Comparison of ENCODE assay signal across 8 mouse cellular contexts in the genomic region with DNA sequence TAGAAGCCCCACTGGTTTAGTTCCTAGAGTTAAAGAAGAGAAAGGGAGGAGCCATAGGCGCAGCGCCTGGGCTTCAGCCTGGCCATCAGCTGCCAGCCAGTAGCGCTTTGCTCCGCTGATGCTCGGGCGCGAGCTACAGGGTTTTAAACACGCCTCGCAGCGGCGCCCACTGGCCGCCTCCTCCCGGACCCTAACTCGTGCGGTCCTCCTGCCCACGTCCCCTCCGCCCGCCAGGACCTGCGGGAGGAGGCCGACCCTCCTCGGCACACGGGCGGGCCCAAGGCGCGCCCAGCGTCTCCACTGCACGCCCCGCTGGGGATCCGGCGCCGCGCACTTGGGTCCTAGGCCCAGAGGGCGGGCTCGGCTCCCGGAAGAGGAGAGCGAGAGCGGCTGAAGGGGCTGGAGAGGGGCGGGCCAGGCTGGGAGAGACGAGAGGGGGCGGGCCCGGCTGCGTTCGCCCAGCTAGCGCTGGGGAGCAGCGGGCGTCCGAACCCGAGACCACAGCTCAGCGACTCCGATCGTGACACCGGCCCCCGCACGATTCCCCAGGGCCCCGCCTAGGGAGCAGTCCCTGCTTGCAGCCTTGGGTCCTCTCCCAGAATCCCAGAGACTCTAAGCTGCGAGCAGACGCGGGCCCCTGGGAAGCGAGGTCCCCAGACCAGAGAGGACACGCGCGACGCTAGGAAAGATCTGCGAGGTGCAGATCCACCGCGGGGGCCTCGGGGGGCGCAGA. TPM values are rescaled to one million over a fixed set of nuclear protein-coding genes. Genes with fewer than 3 reads are reported as not detected.
DNase-seq lines count a peak whose midpoint lies in the region; ATAC-seq and TF ChIP-seq lines count a peak whose summit lies in the region.

A gene (plus strand): TSS at position 422 of the 733 bp plus-strand sequence.

- TF ChIP-seq EP300 in lung, postnatal 0 days (IDR thresholded peaks at IDR 0.05), result no peak

- under 1% methylated on average over 61 of the region's 68 CpGs for WGBS in forebrain, embryonic 14.5 days
- under 1% methylated on average over 54 of the region's 68 CpGs for WGBS in lung, postnatal 0 days

- TF ChIP-seq CTCF in layer of hippocampus, adult 2 months (conservative IDR thresholded peaks at IDR 0.05), result no peak
- TF ChIP-seq CTCF in lung, postnatal 0 days (IDR thresholded peaks at IDR 0.05), result no peak; the same call in 1 of the 2 replicates

- peak within 1 kb of the TSS; percentile 93 for H3K4me2 ChIP-seq in forebrain, embryonic 14.5 days (ENCODE audit: low read length)
- peak within 1 kb of the TSS; percentile 91 for H3K4me2 ChIP-seq in lung, postnatal 0 days (replicated peaks; ENCODE audit: low read depth, low read length)

- H3K9ac ChIP-seq in forebrain, embryonic 14.5 days (ENCODE audit: low read length), result peak within 1 kb of the TSS; percentile 84
- peak within 1 kb of the TSS; percentile 41 for H3K9ac ChIP-seq in lung, postnatal 0 days (replicated peaks; ENCODE audit: low read depth)

- ATAC-seq in CD4-positive, CD25-positive, alpha-beta regulatory T cell, adult 4 months, result peak; percentile 85
- ATAC-seq in forebrain, embryonic 14.5 days, result peak; percentile 93
- ATAC-seq in lung, postnatal 0 days, result peak; percentile 96

- H3K4me1 ChIP-seq in forebrain, embryonic 14.5 days (ENCODE audit: control insufficient read depth, insufficient read depth, low read length), result peaks cover 10% of the 10 kb centered on the region
- no peaks in the 10 kb centered on the region for H3K4me1 ChIP-seq in lung, postnatal 0 days (ENCODE audit: insufficient read depth, low read depth, low read length)

- H3K9me3 ChIP-seq in forebrain, embryonic 14.5 days (replicated peaks; ENCODE audit: control insufficient read depth, low read length), result no peaks in the 10 kb centered on the region
- no peaks in the 10 kb centered on the region for H3K9me3 ChIP-seq in lung, postnatal 0 days (ENCODE audit: low read length)

- intact Hi-C loops in heart, postnatal 25 days (cut with DNase I), result no loop called here

- H3K4me3 ChIP-seq in forebrain, embryonic 14.5 days (ENCODE audit: low read depth, low read length), result peak within 1 kb of the TSS; percentile 65
- H3K4me3 ChIP-seq in layer of hippocampus, adult 2 months, result peak within 1 kb of the TSS; percentile 81
- peak within 1 kb of the TSS; percentile 67 for H3K4me3 ChIP-seq in lung, postnatal 0 days (ENCODE audit: low read depth, low read length)

- H3K27ac ChIP-seq in forebrain, embryonic 14.5 days (ENCODE audit: low read depth, low read length), result peak within 1 kb of the TSS; percentile 89
- peak within 1 kb of the TSS; percentile 82 for H3K27ac ChIP-seq in layer of hippocampus, adult 2 months
- H3K27ac ChIP-seq in lung, postnatal 0 days (ENCODE audit: low read length), result peak within 1 kb of the TSS; percentile 74

- no peaks in the 10 kb centered on the region for H3K36me3 ChIP-seq in forebrain, embryonic 14.5 days (ENCODE audit: control insufficient read depth, insufficient read depth, low read length)
- H3K36me3 ChIP-seq in lung, postnatal 0 days (ENCODE audit: insufficient read depth, low read length), result no peaks in the 10 kb centered on the region

- no peaks in the 10 kb centered on the region for H3K27me3 ChIP-seq in forebrain, embryonic 14.5 days (replicated peaks; ENCODE audit: control insufficient read depth, insufficient read depth, low read length)
- H3K27me3 ChIP-seq in lung, postnatal 0 days (replicated peaks; ENCODE audit: insufficient read depth, low read length), result no peaks in the 10 kb centered on the region

- DNase-seq in adrenal gland, postnatal 14 days, result peak; percentile 88
- peak; percentile 88 for DNase-seq in forebrain, embryonic 14.5 days (ENCODE audit: low spot score)
- peak; percentile 45 for DNase-seq in heart, postnatal 25 days (ENCODE audit: low spot score)
- DNase-seq in layer of hippocampus, adult 2 months (ENCODE audit: low spot score in 2 of 2), result peak; percentile 43 to 49
- peak; percentile 92 for DNase-seq in lung, postnatal 0 days (ENCODE audit: low spot score)
- DNase-seq in ovary, postnatal 10 days (ENCODE audit: low spot score), result peak; percentile 66
- peak; percentile 85 to 89 for DNase-seq in thymus, postnatal 10 days (ENCODE audit: low spot score in 2 of 2)

RNA-seq across cellular contexts. Expression of the gene that starts here (rescaled TPM):
- polyA plus RNA-seq in CD4-positive, CD25-positive, alpha-beta regulatory T cell, adult 4 months (2017; shearing (Covaris generic)), result 10 to 100 TPM; 12.2 to 16.1 TPM
- total RNA-seq in adrenal gland, postnatal 14 days (2021), result 13.5 and 15.7 TPM in 2 replicates
- polyA plus RNA-seq in forebrain, embryonic 14.5 days (2014; fragmentation: Nextera tagmentation; extraction: Ambion mirVana), result 20.2 and 24.7 TPM in 2 replicates
- total RNA-seq in heart, postnatal 25 days (2021), result 1 to 10 TPM; 1.6 to 2.0 TPM
- 10 to 100 TPM; 74.3 to 77.3 TPM for total RNA-seq in layer of hippocampus, adult 2 months (2021)
- polyA plus RNA-seq in lung, postnatal 0 days (2015; fragmentation: Nextera tagmentation; extraction: Ambion mirVana), result 5.5 and 6.2 TPM in 2 replicates

Comparison
In these comparisons a context has a peak if more than half of its experiments do, and no peak if none do; other contexts are left out.
1. Peak in every context shown above with its lines: DNase-seq, ATAC-seq, H3K4me3 ChIP-seq and H3K27ac ChIP-seq.